Mouse (Mus musculus): ENCODE data around the gene Nrl. TPM values are rescaled to one million over a fixed set of nuclear protein-coding genes. Genes with fewer than 3 reads are reported as not detected.

The Nrl gene
- polyA plus RNA-seq, 1 experiment: not detected

- no peak overlapping the region for H3K27ac ChIP-seq (ENCODE audit: insufficient read depth, low read depth, low read length)
- peaks cover 5% of the 10 kb centered on the region for H3K4me1 ChIP-seq (ENCODE audit: control insufficient read depth, insufficient read depth, low read length)
- 94% methylated on average over 10 of the region's 10 CpGs for WGBS
- no peak overlapping the region for H3K4me3 ChIP-seq (ENCODE audit: insufficient read depth, low read depth, low read length)
- TF ChIP-seq CTCF (IDR thresholded peaks at IDR 0.05; ENCODE audit: insufficient read depth, low read depth, low read length) (no peak), POLR2A (IDR thresholded peaks at IDR 0.05; ENCODE audit: insufficient read depth, low read depth, low read length) (no peak)
Observed at GRCm38 (mm10) chr14:55479629-55480028, 45.2 kb downstream of the Nrl start.

GRCm38 (mm10) chr14:55478651-55479599, 45.9 kb downstream of the Nrl start, which contains the start of gene Dhrs4:
TSS of gene Dhrs4 (plus strand) at chr14:55478758.
- Histone ChIP-seq H3K27ac (ENCODE audit: insufficient read depth, low read depth, low read length) (peak within 1 kb of the TSS; percentile 49), H3K4me3 (ENCODE audit: insufficient read depth, low read depth, low read length) (peak within 1 kb of the TSS; percentile 84), H3K4me1 (ENCODE audit: control insufficient read depth, insufficient read depth, low read length) (peaks cover 5% of the 10 kb centered on the region)
- peak; percentile 57 for TF ChIP-seq CTCF (IDR thresholded peaks at IDR 0.05; ENCODE audit: insufficient read depth, low read depth, low read length)
- TF ChIP-seq POLR2A (IDR thresholded peaks at IDR 0.05; ENCODE audit: insufficient read depth, low read depth, low read length): 0 out of 2 replicates have a peak, but pooled peaks have one; percentile 22
- 1% methylated on average over 38 of the region's 38 CpGs for WGBS

- H3K4me1 ChIP-seq (ENCODE audit: control insufficient read depth, insufficient read depth, low read length): peaks cover 5% of the 10 kb centered on the region
- WGBS: 93% methylated on average over 5 of the region's 5 CpGs
- no peak overlapping the region for H3K4me3 ChIP-seq (ENCODE audit: insufficient read depth, low read depth, low read length)
- no peak overlapping the region for H3K27ac ChIP-seq (ENCODE audit: insufficient read depth, low read depth, low read length)
- TF ChIP-seq CTCF (IDR thresholded peaks at IDR 0.05; ENCODE audit: insufficient read depth, low read depth, low read length) (no peak), POLR2A (IDR thresholded peaks at IDR 0.05; ENCODE audit: insufficient read depth, low read depth, low read length) (no peak)
Observed at GRCm38 (mm10) chr14:55477829-55478228, 47.0 kb downstream of the Nrl start.

GRCm38 (mm10) chr14:55477421-55477820, 47.4 kb downstream of the Nrl start:
- TF ChIP-seq POLR2A (IDR thresholded peaks at IDR 0.05; ENCODE audit: insufficient read depth, low read depth, low read length): no peak
- no peak for TF ChIP-seq CTCF (IDR thresholded peaks at IDR 0.05; ENCODE audit: insufficient read depth, low read depth, low read length)
- Histone ChIP-seq H3K4me3 (ENCODE audit: insufficient read depth, low read depth, low read length) (no peak overlapping the region), H3K27ac (ENCODE audit: insufficient read depth, low read depth, low read length) (no peak overlapping the region), H3K4me1 (ENCODE audit: control insufficient read depth, insufficient read depth, low read length) (peaks cover 5% of the 10 kb centered on the region)
- WGBS: 100% methylated on average over 1 of the region's 1 CpGs

GRCm38 (mm10) chr14:55475654-55476053, 49.1 kb downstream of the Nrl start:
- H3K4me3 ChIP-seq (ENCODE audit: insufficient read depth, low read depth, low read length): no peak overlapping the region
- WGBS: 47% methylated on average over 2 of the region's 2 CpGs
- peaks cover 5% of the 10 kb centered on the region for H3K4me1 ChIP-seq (ENCODE audit: control insufficient read depth, insufficient read depth, low read length)
- no peak overlapping the region for H3K27ac ChIP-seq (ENCODE audit: insufficient read depth, low read depth, low read length)
- TF ChIP-seq POLR2A (IDR thresholded peaks at IDR 0.05; ENCODE audit: insufficient read depth, low read depth, low read length): no peak
- TF ChIP-seq CTCF (IDR thresholded peaks at IDR 0.05; ENCODE audit: insufficient read depth, low read depth, low read length): no peak

- Histone ChIP-seq H3K27ac (ENCODE audit: insufficient read depth, low read depth, low read length) (no peak overlapping the region), H3K4me1 (ENCODE audit: control insufficient read depth, insufficient read depth, low read length) (no peaks in the 10 kb centered on the region), H3K4me3 (ENCODE audit: insufficient read depth, low read depth, low read length) (no peak overlapping the region)
- TF ChIP-seq POLR2A (IDR thresholded peaks at IDR 0.05; ENCODE audit: insufficient read depth, low read depth, low read length) (no peak), CTCF (IDR thresholded peaks at IDR 0.05; ENCODE audit: insufficient read depth, low read depth, low read length) (no peak)
- 44% methylated on average over 10 of the region's 10 CpGs for WGBS
Observed at GRCm38 (mm10) chr14:55470806-55471205, 54.0 kb downstream of the Nrl start.

- TF ChIP-seq CTCF (IDR thresholded peaks at IDR 0.05; ENCODE audit: insufficient read depth, low read depth, low read length): no peak
- TF ChIP-seq POLR2A (IDR thresholded peaks at IDR 0.05; ENCODE audit: insufficient read depth, low read depth, low read length): no peak
- Histone ChIP-seq H3K4me3 (ENCODE audit: insufficient read depth, low read depth, low read length) (no peak overlapping the region), H3K4me1 (ENCODE audit: control insufficient read depth, insufficient read depth, low read length) (no peaks in the 10 kb centered on the region), H3K27ac (ENCODE audit: insufficient read depth, low read depth, low read length) (no peak overlapping the region)
- 88% methylated on average over 6 of the region's 6 CpGs for WGBS
Observed at GRCm38 (mm10) chr14:55469821-55470220, 55.0 kb downstream of the Nrl start.

- 84% methylated on average over 2 of the region's 2 CpGs for WGBS
- Histone ChIP-seq H3K27ac (ENCODE audit: insufficient read depth, low read depth, low read length) (no peak overlapping the region), H3K4me1 (ENCODE audit: control insufficient read depth, insufficient read depth, low read length) (no peaks in the 10 kb centered on the region), H3K4me3 (ENCODE audit: insufficient read depth, low read depth, low read length) (no peak overlapping the region)
- TF ChIP-seq CTCF (IDR thresholded peaks at IDR 0.05; ENCODE audit: insufficient read depth, low read depth, low read length) (no peak), POLR2A (IDR thresholded peaks at IDR 0.05; ENCODE audit: insufficient read depth, low read depth, low read length) (no peak)
Observed at GRCm38 (mm10) chr14:55469041-55469440, 55.7 kb downstream of the Nrl start.

Other genes with a start within 250 kb of the Nrl start
- gene Dhrs4, start 46.2 kb downstream of the Nrl start, polyA plus RNA-seq (2012; ENCODE audit: insufficient read depth, insufficient read length, low replicate concordance, missing spikeins): not detected in 2 replicates
- not detected in 2 replicates for gene Carmil3, start 34.3 kb downstream of the Nrl start, polyA plus RNA-seq (2012; ENCODE audit: insufficient read depth, insufficient read length, low replicate concordance, missing spikeins)
- gene Cpne6, start 14.5 kb downstream of the Nrl start, polyA plus RNA-seq (2012; ENCODE audit: insufficient read depth, insufficient read length, low replicate concordance, missing spikeins): 357 TPM in 1 of 2 replicates, not detected in the other
- gene Pck2, start 15.3 kb upstream of the Nrl start, polyA plus RNA-seq (2012; ENCODE audit: insufficient read depth, insufficient read length, low replicate concordance, missing spikeins): not detected in 2 replicates
- gene Dcaf11, start 35.0 kb upstream of the Nrl start, polyA plus RNA-seq (2012; ENCODE audit: insufficient read depth, insufficient read length, low replicate concordance, missing spikeins): not detected in 2 replicates
- gene A730061H03Rik, start 35.4 kb upstream of the Nrl start, polyA plus RNA-seq (2012; ENCODE audit: insufficient read depth, insufficient read length, low replicate concordance, missing spikeins): not detected in 2 replicates
- not detected in 2 replicates for gene Fitm1, start 50.6 kb upstream of the Nrl start, polyA plus RNA-seq (2012; ENCODE audit: insufficient read depth, insufficient read length, low replicate concordance, missing spikeins)
- not detected in 2 replicates for gene Psme1, start 53.1 kb upstream of the Nrl start, polyA plus RNA-seq (2012; ENCODE audit: insufficient read depth, insufficient read length, low replicate concordance, missing spikeins)
- not detected in 2 replicates for gene Emc9, start 60.3 kb upstream of the Nrl start, polyA plus RNA-seq (2012; ENCODE audit: insufficient read depth, insufficient read length, low replicate concordance, missing spikeins)
- not detected in 2 replicates for gene Psme2, start 66.1 kb upstream of the Nrl start, polyA plus RNA-seq (2012; ENCODE audit: insufficient read depth, insufficient read length, low replicate concordance, missing spikeins)
- gene Rnf31, start 66.7 kb upstream of the Nrl start, polyA plus RNA-seq (2012; ENCODE audit: insufficient read depth, insufficient read length, low replicate concordance, missing spikeins): not detected in 2 replicates
- gene Irf9, start 78.6 kb upstream of the Nrl start, polyA plus RNA-seq (2012; ENCODE audit: insufficient read depth, insufficient read length, low replicate concordance, missing spikeins): not detected in 2 replicates
- gene Rec8, start 93.1 kb upstream of the Nrl start, polyA plus RNA-seq (2012; ENCODE audit: insufficient read depth, insufficient read length, low replicate concordance, missing spikeins): not detected in 2 replicates
- gene Ipo4, start 111.0 kb upstream of the Nrl start, polyA plus RNA-seq (2012; ENCODE audit: insufficient read depth, insufficient read length, low replicate concordance, missing spikeins): not detected in 2 replicates
- not detected in 2 replicates for gene Gm49378, start 112.9 kb upstream of the Nrl start, polyA plus RNA-seq (2012; ENCODE audit: insufficient read depth, insufficient read length, low replicate concordance, missing spikeins)
- not detected in 2 replicates for gene Tm9sf1, start 118.8 kb upstream of the Nrl start, polyA plus RNA-seq (2012; ENCODE audit: insufficient read depth, insufficient read length, low replicate concordance, missing spikeins)
- gene Tssk4, start 125.2 kb upstream of the Nrl start, polyA plus RNA-seq (2012; ENCODE audit: insufficient read depth, insufficient read length, low replicate concordance, missing spikeins): not detected in 2 replicates
- gene Mdp1, start 135.5 kb upstream of the Nrl start, polyA plus RNA-seq (2012; ENCODE audit: insufficient read depth, insufficient read length, low replicate concordance, missing spikeins): not detected in 2 replicates
- gene Gmpr2, start 147.0 kb upstream of the Nrl start, polyA plus RNA-seq (2012; ENCODE audit: insufficient read depth, insufficient read length, low replicate concordance, missing spikeins): not detected in 2 replicates
- not detected in 2 replicates for gene Nedd8, start 147.1 kb upstream of the Nrl start, polyA plus RNA-seq (2012; ENCODE audit: insufficient read depth, insufficient read length, low replicate concordance, missing spikeins)
- not detected in 2 replicates for gene Tinf2, start 156.8 kb upstream of the Nrl start, polyA plus RNA-seq (2012; ENCODE audit: insufficient read depth, insufficient read length, low replicate concordance, missing spikeins)
- not detected in 2 replicates for gene Tgm1, start 188.9 kb upstream of the Nrl start, polyA plus RNA-seq (2012; ENCODE audit: insufficient read depth, insufficient read length, low replicate concordance, missing spikeins)
- not detected in 2 replicates for gene Rabggta, start 197.3 kb upstream of the Nrl start, polyA plus RNA-seq (2012; ENCODE audit: insufficient read depth, insufficient read length, low replicate concordance, missing spikeins)
- gene Dhrs1, start 220.7 kb upstream of the Nrl start, polyA plus RNA-seq (2012; ENCODE audit: insufficient read depth, insufficient read length, low replicate concordance, missing spikeins): not detected in 2 replicates
- gene Nop9, start 220.7 kb upstream of the Nrl start, polyA plus RNA-seq (2012; ENCODE audit: insufficient read depth, insufficient read length, low replicate concordance, missing spikeins): not detected in 2 replicates
- not detected in 2 replicates for gene Cideb, start 233.5 kb upstream of the Nrl start, polyA plus RNA-seq (2012; ENCODE audit: insufficient read depth, insufficient read length, low replicate concordance, missing spikeins)
- gene Ltb4r2, start 236.4 kb upstream of the Nrl start, polyA plus RNA-seq (2012; ENCODE audit: insufficient read depth, insufficient read length, low replicate concordance, missing spikeins): not detected in 2 replicates
- not detected in 2 replicates for gene Ltb4r1, start 241.0 kb upstream of the Nrl start, polyA plus RNA-seq (2012; ENCODE audit: insufficient read depth, insufficient read length, low replicate concordance, missing spikeins)

Measured in olfactory bulb, adult 2 months (tissue).